Mouse (Mus musculus) limb, embryonic 10.5 days (tissue): Measurements from ENCODE around the gene Satb1. TPM values are rescaled to one million over a fixed set of nuclear protein-coding genes. Genes with fewer than 3 reads are reported as not detected.

Source experiments
- DNase-seq: peaks from one replicate; pipeline ENCODE4 v3.0.0-alpha.2; 2017; ENCODE audit warnings: low spot score
- H3K27ac ChIP-seq: fragments of 300-500 bp; sonication (generic); 2 replicates; pipeline ENCODE4 v1.5.1; 2016; ENCODE audit warnings: mild to moderate bottlenecking
- H3K27me3 ChIP-seq: fragments of 300-500 bp; sonication (generic); 2 replicates; pipeline ENCODE4 v1.6.1; 2016; ENCODE audit warnings: low read depth, mild to moderate bottlenecking; ENCODE audit not compliant: poor library complexity, severe bottlenecking
- H3K36me3 ChIP-seq: fragments of 300-500 bp; sonication (generic); 2 replicates; pipeline ENCODE4 v1.6.1; 2016; ENCODE audit warnings: mild to moderate bottlenecking, moderate library complexity
- H3K4me1 ChIP-seq: fragments of 300-500 bp; sonication (generic); 2 replicates; pipeline ENCODE4 v1.6.1; 2016
- H3K4me3 ChIP-seq: fragments of 300-500 bp; sonication (generic); 2 replicates; pipeline ENCODE4 v1.5.1; 2016; ENCODE audit warnings: mild to moderate bottlenecking, moderate library complexity
- H3K9me3 ChIP-seq: fragments of 300-500 bp; sonication (generic); replicated peaks from 2 replicates; pipeline ENCODE4 v1.6.1; 2016; ENCODE audit warnings: mild to moderate bottlenecking
- WGBS: fragments of 180-500 bp; shearing (Covaris S2); methylation state at CpG from one replicate; pipeline ENCODE4 v1.1.7; 2016; 5-methylcytosine and 5-hydroxymethylcytosine counted together
- polyA plus RNA-seq: library from polyadenylated mRNA; unstranded; fragments of >200 nt; fragmentation: Nextera tagmentation; extraction: Ambion mirVana; gene quantifications from 2 replicates; pipeline ENCODE4 v1.2.1, GENCODE M21; 2016

The Satb1 gene
- polyA plus RNA-seq, 1 experiment from 2014 or later, result 11.0 TPM

DNA sequence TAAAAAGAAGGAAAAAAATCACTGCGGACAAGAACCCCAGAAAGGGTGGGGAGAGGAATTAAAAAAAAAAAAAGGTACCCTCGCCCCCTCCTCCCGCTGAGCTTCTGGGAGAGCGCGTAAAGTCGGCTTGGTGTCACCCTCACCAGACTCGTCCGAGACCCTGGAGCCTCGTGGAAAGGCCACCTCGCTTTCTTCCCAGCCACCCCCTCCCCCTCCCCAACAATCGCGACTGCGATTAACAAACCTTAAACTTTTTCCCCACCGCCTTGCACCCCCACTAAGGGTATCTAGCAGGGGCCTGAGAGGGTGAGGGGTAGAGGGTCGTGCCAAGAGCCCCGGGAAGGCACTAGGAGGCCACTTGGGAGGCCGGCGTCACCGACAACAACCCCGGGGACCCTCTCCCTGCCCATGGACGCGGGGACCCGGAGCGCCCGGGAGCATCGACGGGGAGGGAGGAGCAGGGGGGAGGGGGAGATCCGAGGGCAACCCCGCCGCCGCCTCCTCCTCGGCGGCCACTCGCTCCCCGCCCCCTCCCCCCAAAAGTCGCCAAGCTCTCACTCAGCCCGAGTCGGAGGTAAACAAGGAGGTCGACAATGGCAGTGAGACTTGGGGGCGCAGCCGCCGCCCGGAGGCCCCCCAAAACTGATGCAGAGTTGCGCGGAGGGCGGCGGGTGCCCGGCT lies 20.7 kb downstream of the Satb1 start:
- H3K27me3 ChIP-seq, result peaks cover 30% of the 10 kb centered on the region
- H3K36me3 ChIP-seq, result no peaks in the 10 kb centered on the region
- under 1% methylated on average over 40 of the region's 48 CpGs for WGBS
- H3K4me3 ChIP-seq, result peak overlapping the region; percentile 65
- peak overlapping the region; percentile 93 for H3K27ac ChIP-seq
- no peaks in the 10 kb centered on the region for H3K9me3 ChIP-seq
- peaks cover 4% of the 10 kb centered on the region; the same call in 1 of the 2 replicates for H3K4me1 ChIP-seq
- peak; percentile 70 for DNase-seq

DNA sequence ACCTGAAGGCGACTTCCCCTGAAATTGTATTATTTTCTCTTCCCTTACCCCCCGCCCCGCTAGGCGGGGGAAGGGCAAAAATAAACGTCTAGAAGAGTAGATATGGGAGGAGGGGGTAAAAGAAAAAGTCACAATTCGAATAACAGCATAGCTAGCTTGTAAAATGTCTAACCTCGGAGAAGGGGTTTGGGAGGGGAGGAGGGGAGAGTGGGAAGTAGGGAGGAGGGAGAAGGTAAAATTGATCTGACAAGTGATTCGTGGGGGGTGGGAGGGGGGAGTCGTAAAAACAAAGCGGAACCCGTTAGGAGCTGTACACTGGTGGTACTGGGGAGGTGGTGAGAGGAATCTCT lies 21.2 kb downstream of the Satb1 start:
- peaks cover 4% of the 10 kb centered on the region; the same call in 1 of the 2 replicates for H3K4me1 ChIP-seq
- no peaks in the 10 kb centered on the region for H3K9me3 ChIP-seq
- peaks cover 27% of the 10 kb centered on the region for H3K27me3 ChIP-seq
- H3K27ac ChIP-seq, result peak overlapping the region; percentile 93
- H3K4me3 ChIP-seq, result peak overlapping the region; percentile 65
- 0% methylated on average over 11 of the region's 11 CpGs for WGBS
- no peaks in the 10 kb centered on the region for H3K36me3 ChIP-seq
- peak; percentile 40 for DNase-seq

DNA sequence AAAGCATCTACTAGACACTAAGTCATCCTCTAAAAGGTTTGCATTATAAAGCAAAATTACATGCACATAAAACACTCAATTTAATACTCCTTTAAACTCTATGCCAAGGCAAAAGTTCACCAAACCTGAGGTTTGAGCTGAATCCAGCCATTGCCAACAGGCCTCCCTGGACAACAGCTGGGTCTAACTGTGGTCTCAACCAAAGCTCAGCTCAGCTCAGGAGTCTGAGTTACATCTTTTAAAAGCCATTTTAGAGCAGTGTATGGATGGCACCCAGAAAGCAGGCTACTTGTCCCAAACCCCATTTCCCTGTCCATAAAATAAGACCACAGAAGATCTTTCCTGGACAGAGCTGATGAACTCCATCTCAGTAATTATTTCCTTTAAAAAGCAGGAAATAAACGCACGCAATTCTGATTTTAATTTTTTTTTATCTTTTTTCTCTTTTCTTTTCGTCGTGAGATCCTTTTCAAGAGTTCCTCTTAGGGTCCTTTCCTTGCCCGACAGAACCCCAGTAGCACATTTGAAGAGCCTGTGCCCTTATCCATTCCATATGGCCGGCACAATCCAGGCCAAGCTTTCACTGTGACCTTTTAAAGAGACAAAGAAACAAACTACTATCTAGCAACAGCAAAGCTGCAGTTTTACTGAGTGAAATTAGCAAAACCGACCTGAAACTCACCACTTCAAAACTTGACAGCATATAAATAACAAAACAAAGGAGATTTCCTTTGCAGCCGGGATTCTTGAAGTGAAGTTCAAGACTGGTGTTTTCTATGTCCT lies 21.8 kb downstream of the Satb1 start:
- WGBS, result 7% methylated on average over 8 of the region's 8 CpGs
- H3K36me3 ChIP-seq, result no peaks in the 10 kb centered on the region
- H3K27ac ChIP-seq, result peak overlapping the region; percentile 93
- peaks cover 22% of the 10 kb centered on the region for H3K27me3 ChIP-seq
- H3K9me3 ChIP-seq, result no peaks in the 10 kb centered on the region
- peaks cover 4% of the 10 kb centered on the region; the same call in 1 of the 2 replicates for H3K4me1 ChIP-seq
- peak; percentile 68 for DNase-seq
- peak overlapping the region; percentile 65 for H3K4me3 ChIP-seq

DNA sequence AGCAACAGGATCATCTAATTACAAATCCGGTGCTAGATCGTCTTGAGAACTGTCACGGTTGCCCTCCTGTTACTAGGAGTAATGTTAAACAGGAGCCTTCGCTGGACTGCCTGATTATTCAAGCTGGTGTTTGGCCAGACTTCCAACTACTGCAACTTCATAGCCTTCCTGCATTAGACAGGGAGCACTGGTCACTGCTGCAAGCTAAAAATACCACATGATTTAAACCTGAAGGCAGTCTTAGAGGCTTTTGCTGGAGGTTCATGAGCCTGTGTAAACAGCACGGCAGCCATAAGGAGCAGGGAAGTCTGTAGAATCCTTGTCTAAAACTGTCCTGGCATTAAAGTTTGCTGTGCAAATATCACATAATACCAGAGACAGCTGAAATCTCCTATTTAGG lies 25.7 kb downstream of the Satb1 start:
- peaks cover 2% of the 10 kb centered on the region; the same call in 1 of the 2 replicates for H3K4me1 ChIP-seq
- 0 out of 2 replicates have a peak, but pooled peaks cover 6% of the 10 kb centered on the region for H3K36me3 ChIP-seq
- no peaks in the 10 kb centered on the region for H3K9me3 ChIP-seq
- H3K4me3 ChIP-seq, result no peak overlapping the region
- WGBS, result 86% methylated on average over 5 of the region's 5 CpGs
- H3K27me3 ChIP-seq, result no peaks in the 10 kb centered on the region
- DNase-seq, result no peak
- no peak overlapping the region for H3K27ac ChIP-seq

DNA sequence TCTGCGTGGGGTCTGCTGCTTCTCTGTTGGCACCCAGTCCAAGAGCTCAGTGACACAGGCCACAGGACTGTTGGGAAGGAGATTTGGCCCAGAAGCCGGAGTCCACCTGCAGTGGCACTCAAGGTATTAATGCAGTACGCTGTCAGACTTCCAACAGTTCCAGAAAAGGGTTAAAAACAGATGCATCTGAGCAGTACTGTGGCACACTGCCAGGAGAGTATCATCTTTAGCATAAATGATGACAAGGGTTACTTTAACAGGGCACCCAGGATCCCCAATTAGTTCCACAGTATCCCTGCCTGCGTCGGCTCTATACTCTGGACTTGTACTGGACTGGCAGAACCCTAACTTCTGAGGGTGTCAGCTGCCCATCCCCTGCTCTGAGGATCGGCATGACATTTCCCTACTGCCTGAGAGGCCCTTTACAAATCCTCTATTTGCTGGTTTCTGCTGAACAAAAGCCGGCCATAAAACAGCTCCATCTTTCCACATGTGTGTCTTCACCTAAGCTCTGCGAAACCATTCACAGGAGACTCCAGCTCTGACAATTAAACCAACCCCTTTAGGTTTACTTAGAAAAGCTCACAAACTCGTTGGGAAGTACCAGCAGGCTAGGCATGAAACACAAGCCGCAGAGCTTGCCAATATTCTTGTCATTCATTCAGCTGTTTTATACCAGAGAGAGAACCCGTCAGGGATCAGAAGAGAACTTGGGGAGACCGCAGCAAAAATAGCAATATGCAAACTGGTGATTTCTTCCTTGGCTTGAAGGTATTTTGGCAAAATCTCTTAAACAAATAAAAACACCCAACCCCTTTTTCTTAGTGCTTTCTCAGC lies 26.7 kb downstream of the Satb1 start:
- H3K4me1 ChIP-seq, result no peaks in the 10 kb centered on the region
- H3K36me3 ChIP-seq, result 0 out of 2 replicates have a peak, but pooled peaks cover 6% of the 10 kb centered on the region
- no peaks in the 10 kb centered on the region for H3K27me3 ChIP-seq
- 86% methylated on average over 12 of the region's 12 CpGs for WGBS
- DNase-seq, result no peak
- no peaks in the 10 kb centered on the region for H3K9me3 ChIP-seq
- no peak overlapping the region for H3K4me3 ChIP-seq
- H3K27ac ChIP-seq, result no peak overlapping the region

DNA sequence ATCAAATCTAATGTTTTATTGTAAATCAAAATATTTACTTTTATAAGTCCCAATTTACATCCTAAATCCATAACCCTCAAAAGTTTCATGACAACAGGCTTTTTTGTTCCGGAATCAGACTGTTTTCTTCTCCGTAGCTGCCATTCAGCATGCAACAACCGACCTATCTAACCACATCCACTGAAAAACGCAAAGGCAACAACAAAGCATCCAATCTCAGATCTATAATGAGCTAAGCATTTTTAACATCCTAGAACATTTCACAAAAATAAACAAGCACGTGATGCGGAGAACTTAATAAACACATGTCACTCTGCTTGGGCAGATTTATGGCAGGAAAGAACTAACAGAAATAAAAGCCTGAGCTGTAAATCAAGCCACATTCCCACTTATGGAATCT lies 32.9 kb downstream of the Satb1 start:
- DNase-seq, result no peak
- no peaks in the 10 kb centered on the region for H3K9me3 ChIP-seq
- H3K4me1 ChIP-seq, result peaks cover 6% of the 10 kb centered on the region; the same call in 1 of the 2 replicates
- no peaks in the 10 kb centered on the region for H3K27me3 ChIP-seq
- no peak overlapping the region for H3K4me3 ChIP-seq
- H3K27ac ChIP-seq, result no peak overlapping the region
- 72% methylated on average over 6 of the region's 6 CpGs for WGBS
- H3K36me3 ChIP-seq, result 0 out of 2 replicates have a peak, but pooled peaks cover 4% of the 10 kb centered on the region

DNA sequence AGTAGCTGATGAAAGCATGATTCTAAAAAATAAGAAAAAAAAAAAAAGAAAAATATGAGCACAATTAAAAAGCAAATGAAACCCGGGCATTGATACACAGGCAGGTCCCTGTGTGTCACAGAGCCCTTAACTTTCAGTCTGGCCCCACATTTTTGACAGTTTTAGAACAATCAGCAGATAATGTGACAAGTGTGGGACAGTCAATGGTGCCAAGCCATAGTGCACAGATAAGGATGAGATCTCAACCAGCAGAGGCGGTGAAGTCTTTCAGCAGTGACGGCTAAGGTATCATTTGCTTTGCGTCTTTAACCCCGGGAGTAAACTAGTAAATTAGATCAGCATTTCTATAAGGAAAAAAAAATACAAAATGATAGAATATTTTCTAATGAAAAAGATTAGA lies 36.6 kb downstream of the Satb1 start:
- Histone ChIP-seq H3K4me3 (no peak overlapping the region), H3K27ac (no peak overlapping the region), H3K4me1 (peaks cover 6% of the 10 kb centered on the region; the same call in 1 of the 2 replicates), H3K9me3 (no peaks in the 10 kb centered on the region), H3K36me3 (0 out of 2 replicates have a peak, but pooled peaks cover 4% of the 10 kb centered on the region), H3K27me3 (no peaks in the 10 kb centered on the region)
- 89% methylated on average over 5 of the region's 5 CpGs for WGBS
- no peak for DNase-seq

DNA sequence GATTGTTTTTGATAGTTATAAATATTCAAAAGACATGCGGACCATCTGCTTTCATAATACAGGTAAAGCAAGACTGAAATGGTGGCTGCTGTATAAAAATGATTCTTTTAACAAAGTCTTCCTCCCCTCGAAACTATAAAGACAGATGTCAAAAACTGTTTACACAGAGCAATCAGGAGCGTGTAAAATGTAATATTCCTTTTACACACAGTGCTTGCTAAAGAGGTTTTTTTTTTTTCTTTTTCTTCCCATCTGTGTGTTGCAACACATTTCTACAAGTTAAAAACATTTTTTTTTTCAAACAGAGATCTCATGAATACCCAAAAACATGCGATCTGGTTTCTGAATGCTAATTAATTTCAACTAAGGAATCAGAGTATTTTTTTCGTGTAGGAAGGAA lies 41.9 kb downstream of the Satb1 start:
- Histone ChIP-seq H3K4me1 (peaks cover 4% of the 10 kb centered on the region; the same call in 1 of the 2 replicates), H3K4me3 (no peak overlapping the region), H3K27ac (no peak overlapping the region), H3K36me3 (0 out of 2 replicates have a peak, but pooled peaks cover 4% of the 10 kb centered on the region), H3K27me3 (no peaks in the 10 kb centered on the region), H3K9me3 (no peaks in the 10 kb centered on the region)
- no peak for DNase-seq
- 87% methylated on average over 5 of the region's 5 CpGs for WGBS

DNA sequence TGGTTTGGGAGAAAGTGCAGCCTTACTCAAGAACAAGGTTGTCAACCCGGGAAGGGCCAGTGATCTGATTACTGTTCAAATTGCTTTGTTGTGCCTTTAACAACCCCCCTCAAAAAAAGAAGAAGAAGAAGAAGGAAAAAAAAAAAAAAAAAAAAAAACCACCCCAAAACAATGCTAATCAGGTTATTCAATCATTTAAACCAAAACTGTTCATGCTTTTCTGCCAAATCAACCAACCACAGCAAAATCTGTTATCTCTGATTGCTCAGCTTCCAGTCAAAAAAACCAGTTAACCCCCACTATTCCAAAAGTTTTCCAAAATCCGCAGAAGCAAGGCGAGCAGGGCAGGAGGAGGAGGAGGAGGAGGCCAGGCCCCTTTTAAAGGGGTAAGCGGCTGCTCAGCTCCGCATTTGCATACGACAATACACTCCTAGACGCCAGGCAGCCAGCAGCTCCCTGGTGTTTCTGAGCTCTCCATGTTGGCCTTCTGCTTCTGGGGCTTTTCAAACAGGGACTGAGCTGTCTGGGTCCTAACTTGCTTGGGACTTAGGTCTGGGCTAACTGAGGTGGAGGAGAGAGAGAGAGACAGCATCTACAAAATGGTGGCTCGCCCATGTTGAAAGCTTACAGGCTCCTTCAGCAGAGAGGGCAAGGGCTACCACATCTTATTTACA lies 42.6 kb downstream of the Satb1 start:
- WGBS, result 15% methylated on average over 8 of the region's 8 CpGs
- no peak overlapping the region for H3K27ac ChIP-seq
- H3K9me3 ChIP-seq, result no peaks in the 10 kb centered on the region
- DNase-seq, result no peak
- no peak overlapping the region for H3K4me3 ChIP-seq
- H3K27me3 ChIP-seq, result no peaks in the 10 kb centered on the region
- peaks cover 4% of the 10 kb centered on the region; the same call in 1 of the 2 replicates for H3K4me1 ChIP-seq
- H3K36me3 ChIP-seq, result 0 out of 2 replicates have a peak, but pooled peaks cover 4% of the 10 kb centered on the region

DNA sequence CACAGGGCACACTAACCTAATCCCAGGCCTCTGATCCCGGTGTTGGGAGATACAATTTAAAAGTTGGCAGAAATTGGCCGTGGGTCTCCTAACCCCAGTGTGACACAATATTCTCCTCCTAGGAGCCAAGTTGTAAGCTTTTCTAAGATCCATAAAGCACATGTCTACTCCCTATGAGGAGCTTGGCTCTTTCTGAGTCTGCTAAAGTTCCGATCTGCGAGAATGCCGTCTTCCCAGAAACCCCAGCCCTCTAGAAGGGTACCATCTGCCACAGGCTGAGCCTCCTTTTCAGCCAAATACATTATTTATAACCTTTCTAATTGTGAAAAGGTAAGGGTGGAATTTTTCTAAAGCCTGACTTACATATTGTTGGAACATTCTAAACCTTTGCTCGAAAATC lies 43.3 kb downstream of the Satb1 start:
- no peak for DNase-seq
- peaks cover 4% of the 10 kb centered on the region; the same call in 1 of the 2 replicates for H3K4me1 ChIP-seq
- no peaks in the 10 kb centered on the region for H3K27me3 ChIP-seq
- 83% methylated on average over 6 of the region's 6 CpGs for WGBS
- no peak overlapping the region for H3K27ac ChIP-seq
- H3K9me3 ChIP-seq, result no peaks in the 10 kb centered on the region
- no peak overlapping the region for H3K4me3 ChIP-seq
- H3K36me3 ChIP-seq, result 0 out of 2 replicates have a peak, but pooled peaks cover 4% of the 10 kb centered on the region

DNA sequence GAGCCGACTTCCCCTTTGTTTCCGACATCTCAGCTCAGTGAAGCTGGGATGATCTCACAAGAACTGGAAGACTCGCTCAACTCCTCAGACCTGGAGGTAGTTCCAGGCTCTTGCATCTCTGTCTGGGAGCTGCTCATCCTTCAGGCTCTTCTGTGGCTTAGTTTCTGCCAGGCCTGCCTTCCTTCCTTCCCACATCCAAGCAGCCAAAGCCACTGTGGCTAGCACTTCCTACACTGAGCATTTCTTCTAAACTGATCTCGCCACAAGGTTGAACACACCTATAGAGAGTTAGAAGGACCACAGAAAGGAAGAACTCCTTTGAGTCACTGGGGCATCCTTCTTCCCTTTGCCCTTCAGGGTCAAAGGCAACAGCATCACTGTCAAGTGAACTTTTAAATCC lies 44.0 kb downstream of the Satb1 start:
- H3K9me3 ChIP-seq, result no peaks in the 10 kb centered on the region
- no peak for DNase-seq
- no peak overlapping the region for H3K27ac ChIP-seq
- no peak overlapping the region for H3K4me3 ChIP-seq
- H3K4me1 ChIP-seq, result peaks cover 4% of the 10 kb centered on the region; the same call in 1 of the 2 replicates
- H3K27me3 ChIP-seq, result no peaks in the 10 kb centered on the region
- WGBS, result 94% methylated on average over 4 of the region's 4 CpGs
- 0 out of 2 replicates have a peak, but pooled peaks cover 2% of the 10 kb centered on the region for H3K36me3 ChIP-seq

DNA sequence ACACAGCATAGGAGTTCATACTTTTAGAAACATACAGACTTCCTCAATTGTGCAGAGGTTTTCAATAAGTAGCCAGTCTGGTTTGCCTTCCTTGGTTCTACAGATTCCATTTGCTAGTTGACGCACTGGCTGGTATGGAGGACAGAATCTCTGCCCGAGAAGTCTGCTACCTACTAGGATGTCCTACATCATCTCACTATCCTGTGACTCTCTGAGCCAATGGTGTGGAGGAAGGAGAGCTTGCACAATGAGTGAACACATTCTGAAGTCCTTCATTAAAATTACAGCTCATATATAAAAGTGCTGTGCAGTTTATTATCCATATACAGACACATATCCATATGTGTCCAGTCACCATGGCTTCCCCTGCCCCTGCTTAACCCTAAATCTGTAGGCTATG lies 45.1 kb downstream of the Satb1 start:
- Histone ChIP-seq H3K27me3 (no peaks in the 10 kb centered on the region), H3K4me1 (peaks cover 4% of the 10 kb centered on the region; the same call in 1 of the 2 replicates), H3K36me3 (peaks cover 1% of the 10 kb centered on the region; the same call in 1 of the 2 replicates), H3K4me3 (no peak overlapping the region), H3K9me3 (no peaks in the 10 kb centered on the region), H3K27ac (no peak overlapping the region)
- DNase-seq, result no peak
- 95% methylated on average over 2 of the region's 2 CpGs for WGBS
